Mouse (Mus musculus) MEL-GATA-1-ER (cell line): ENCODE measurements around the gene Sel1l2.
"Not testable (repeated sequence)": the region's sequence is repeated elsewhere in the genome, so short reads cannot be mapped to it uniquely, and the experiment has no call there.

Source experiments
- DNase-seq: peaks from one replicate; pipeline ENCODE4 v3.0.0-alpha.2; 2012; ENCODE audit warnings: low read depth; ENCODE audit errors: extremely low read depth

Sel1l2 gene

GRCm38 (mm10) chr2:140215415-140215814 is 174.1 kb downstream of the Sel1l2 start:
- no peak for DNase-seq

- no peak for DNase-seq
These were observed 174.9 kb downstream of the Sel1l2 start for GRCm38 (mm10) chr2:140214519-140215027.

GRCm38 (mm10) chr2:140203756-140204155 is 185.8 kb downstream of the Sel1l2 start:
- no peak for DNase-seq

- no peak for DNase-seq
These were observed 186.9 kb downstream of the Sel1l2 start for GRCm38 (mm10) chr2:140202573-140202972.

- DNase-seq, result no peak
These were observed 188.8 kb downstream of the Sel1l2 start for GRCm38 (mm10) chr2:140200713-140201112.

- not testable (repeated sequence) for DNase-seq
These were observed 203.8 kb downstream of the Sel1l2 start for GRCm38 (mm10) chr2:140185685-140186210.
